Comparison of ENCODE assay signal across 18 mouse cellular contexts in genomic region chr17:45334732-45335381, GRCm38 (mm10).
A peak's percentile ranks its signal among the peaks of the same experiment; 100 is the strongest.
DNase-seq lines count a peak whose midpoint lies in the region; ATAC-seq lines count a peak whose summit lies in the region.
"Had no signal": no experiment of that assay in that cellular context is flagged by ENCODE, and none has a peak within 500 bp of the region (broad histone marks: within the 10 kb centered on the region; RNA-seq: fewer than 3 reads in every experiment).

No protein-coding gene starts in this region.

- H3K27me3 ChIP-seq in embryonic facial prominence, embryonic 13.5 days, result 0 out of 2 replicates have a peak, but pooled peaks cover 4% of the 10 kb centered on the region
- no peaks in the 10 kb centered on the region for H3K27me3 ChIP-seq in embryonic facial prominence, embryonic 10.5 days (replicated peaks; ENCODE audit: low read depth, poor library complexity, severe bottlenecking)
- H3K27me3 ChIP-seq in kidney, embryonic 16.5 days (ENCODE audit: insufficient read depth, low read length), result no peaks in the 10 kb centered on the region
- H3K27me3 ChIP-seq: lung, embryonic 15.5 days; neural tube, embryonic 12.5 days had no signal

- no peak overlapping the region for H3K4me3 ChIP-seq in embryonic facial prominence, embryonic 13.5 days
- H3K4me3 ChIP-seq in embryonic facial prominence, embryonic 10.5 days, result no peak overlapping the region
- no peak overlapping the region for H3K4me3 ChIP-seq in kidney, embryonic 16.5 days (ENCODE audit: low read length)
- H3K4me3 ChIP-seq: gastrocnemius, adult 2 months; heart, embryonic 10.5 days; lung, embryonic 15.5 days; neural tube, embryonic 12.5 days had no signal

- 59% methylated on average over 13 of the region's 13 CpGs for WGBS in embryonic facial prominence, embryonic 13.5 days
- 61% methylated on average over 13 of the region's 13 CpGs for WGBS in embryonic facial prominence, embryonic 10.5 days
- WGBS in kidney, embryonic 16.5 days, result 65% methylated on average over 13 of the region's 13 CpGs

- H3K4me1 ChIP-seq in embryonic facial prominence, embryonic 13.5 days, result peaks cover 51% of the 10 kb centered on the region
- H3K4me1 ChIP-seq in embryonic facial prominence, embryonic 10.5 days, result peaks cover 33% of the 10 kb centered on the region
- H3K4me1 ChIP-seq in kidney, embryonic 16.5 days (ENCODE audit: insufficient read depth, low read length), result 0 out of 2 replicates have a peak, but pooled peaks cover 5% of the 10 kb centered on the region
- H3K4me1 ChIP-seq: lung, embryonic 15.5 days had no signal

- H3K9me3 ChIP-seq in embryonic facial prominence, embryonic 13.5 days, result no peaks in the 10 kb centered on the region
- H3K9me3 ChIP-seq in embryonic facial prominence, embryonic 10.5 days, result no peaks in the 10 kb centered on the region
- no peaks in the 10 kb centered on the region for H3K9me3 ChIP-seq in kidney, embryonic 16.5 days (ENCODE audit: low read length)
- H3K9me3 ChIP-seq: heart, embryonic 10.5 days; lung, embryonic 15.5 days; neural tube, embryonic 12.5 days had no signal

- no peak for ATAC-seq in embryonic facial prominence, embryonic 13.5 days (ENCODE audit: insufficient number of reproducible peaks, insufficient read depth, low FRiP score, low TSS enrichment, low read depth)
- no peak; the same call in 1 of the 2 replicates for ATAC-seq in kidney, embryonic 16.5 days (ENCODE audit: low FRiP score, low TSS enrichment)

- H3K9ac ChIP-seq in embryonic facial prominence, embryonic 13.5 days, result no peak overlapping the region
- no peak overlapping the region for H3K9ac ChIP-seq in kidney, embryonic 16.5 days (replicated peaks; ENCODE audit: low read length)
- H3K9ac ChIP-seq: lung, embryonic 15.5 days; neural tube, embryonic 12.5 days had no signal

- no peaks in the 10 kb centered on the region for H3K36me3 ChIP-seq in embryonic facial prominence, embryonic 13.5 days
- H3K36me3 ChIP-seq in embryonic facial prominence, embryonic 10.5 days (replicated peaks), result no peaks in the 10 kb centered on the region
- H3K36me3 ChIP-seq in kidney, embryonic 16.5 days (ENCODE audit: insufficient read depth, low read length), result no peaks in the 10 kb centered on the region
- H3K36me3 ChIP-seq: heart, embryonic 10.5 days; lung, embryonic 15.5 days; neural tube, embryonic 12.5 days had no signal

- no peak overlapping the region for H3K4me2 ChIP-seq in embryonic facial prominence, embryonic 13.5 days
- H3K4me2 ChIP-seq in kidney, embryonic 16.5 days (replicated peaks; ENCODE audit: low read depth, low read length), result no peak overlapping the region
- H3K4me2 ChIP-seq: lung, embryonic 15.5 days; neural tube, embryonic 12.5 days had no signal

- no peak for DNase-seq in embryonic facial prominence, embryonic 10.5 days (ENCODE audit: low spot score)
- peak; percentile 10 for DNase-seq in kidney, postnatal 14 days
- peak; percentile 17 to 36 for DNase-seq in right cerebral cortex, postnatal 36 days (ENCODE audit: low spot score in 2 of 2)
- no peak for DNase-seq in right cerebral cortex, postnatal 14 days
- DNase-seq in spleen, adult 18-20 months, result no peak
- no peak for DNase-seq in adrenal gland, postnatal 4 days (ENCODE audit: low spot score in 2 of 2)
- DNase-seq: adrenal gland, adult 2 months; cerebellum, adult 11 months; gastrocnemius, adult 2 months; heart, postnatal 36 days; kidney, adult 8-10 months; midbrain, embryonic 14.5 days; thymus, postnatal 14 days had no signal

- H3K27ac ChIP-seq in embryonic facial prominence, embryonic 13.5 days, result 0 out of 2 replicates have a peak overlapping the region, but pooled peaks have one; percentile 3
- H3K27ac ChIP-seq in embryonic facial prominence, embryonic 10.5 days (replicated peaks), result no peak overlapping the region
- H3K27ac ChIP-seq in kidney, embryonic 16.5 days (ENCODE audit: low read length), result no peak overlapping the region
- H3K27ac ChIP-seq: gastrocnemius, adult 2 months; heart, embryonic 10.5 days; lung, embryonic 15.5 days; neural tube, embryonic 12.5 days had no signal

Comparison
In these comparisons a context has a peak if more than half of its experiments do, and no peak if none do; other contexts are left out.
1. DNase-seq: peak in kidney, postnatal 14 days (single experiment) and right cerebral cortex, postnatal 36 days (2 of 2); none in embryonic facial prominence, embryonic 10.5 days (single experiment), right cerebral cortex, postnatal 14 days (single experiment), spleen, adult 18-20 months (0 of 2) and adrenal gland, postnatal 4 days (0 of 2).